Mouse (Mus musculus): ENCODE results near the gene Mpp2. TPM values are rescaled to one million over a fixed set of nuclear protein-coding genes. Genes with fewer than 3 reads are reported as not detected.

Gene Mpp2
- polyA plus RNA-seq, 2 experiments from 2014 or later: 2.5 to 3.7 TPM

- ATAC-seq: no peak
Observed at GRCm38 (mm10) chr11:102070426-102070825, 17.9 kb downstream of the Mpp2 start.

GRCm38 (mm10) chr11:102069633-102070032, 18.7 kb downstream of the Mpp2 start:
- no peak for ATAC-seq

- no peak for ATAC-seq
Observed at GRCm38 (mm10) chr11:102068969-102069368, 19.3 kb downstream of the Mpp2 start.

- no peak for ATAC-seq
Observed at GRCm38 (mm10) chr11:102063076-102063475, 25.2 kb downstream of the Mpp2 start.

GRCm38 (mm10) chr11:102061941-102062473, 26.3 kb downstream of the Mpp2 start:
- ATAC-seq: no peak

- peak; percentile 40 for ATAC-seq
Observed at GRCm38 (mm10) chr11:102061236-102061940, 26.9 kb downstream of the Mpp2 start.

- ATAC-seq: no peak
Observed at GRCm38 (mm10) chr11:102053847-102054246, 34.5 kb downstream of the Mpp2 start.

GRCm38 (mm10) chr11:102053183-102053582, 35.1 kb downstream of the Mpp2 start:
- ATAC-seq: no peak

GRCm38 (mm10) chr11:102052697-102053096, 35.6 kb downstream of the Mpp2 start:
- ATAC-seq: no peak

- ATAC-seq: no peak
Observed at GRCm38 (mm10) chr11:102051954-102052353, 36.4 kb downstream of the Mpp2 start.

- no peak for ATAC-seq
Observed at GRCm38 (mm10) chr11:102051541-102051940, 36.8 kb downstream of the Mpp2 start.

- no peak for ATAC-seq
Observed at GRCm38 (mm10) chr11:102049875-102050482, 38.3 kb downstream of the Mpp2 start.

- ATAC-seq: no peak
Observed at GRCm38 (mm10) chr11:102046607-102047006, 41.7 kb downstream of the Mpp2 start.

- no peak for ATAC-seq
Observed at GRCm38 (mm10) chr11:102044691-102045212, 43.6 kb downstream of the Mpp2 start.

- ATAC-seq: no peak
Observed at GRCm38 (mm10) chr11:102043381-102043780, 44.9 kb downstream of the Mpp2 start.

GRCm38 (mm10) chr11:102042971-102043370, 45.3 kb downstream of the Mpp2 start:
- ATAC-seq: no peak

- no peak for ATAC-seq
Observed at GRCm38 (mm10) chr11:102041350-102041949, 46.9 kb downstream of the Mpp2 start, which contains the start of gene Cd300lg. Cd300lg (plus strand) TSS chr11:102041509.

GRCm38 (mm10) chr11:102040646-102041045, 47.7 kb downstream of the Mpp2 start:
- ATAC-seq: no peak

- no peak for ATAC-seq
Observed at GRCm38 (mm10) chr11:102040138-102040524, 48.2 kb downstream of the Mpp2 start.

- no peak for ATAC-seq
Observed at GRCm38 (mm10) chr11:102039487-102040137, 48.7 kb downstream of the Mpp2 start.

- no peak for ATAC-seq
Observed at GRCm38 (mm10) chr11:102037789-102038188, 50.5 kb downstream of the Mpp2 start.

GRCm38 (mm10) chr11:102036336-102036735, 52.0 kb downstream of the Mpp2 start:
- no peak for ATAC-seq

- no peak for ATAC-seq
Observed at GRCm38 (mm10) chr11:102035456-102035960, 52.8 kb downstream of the Mpp2 start.
